Mouse (Mus musculus) layer of hippocampus, adult 18-20 months (tissue): ENCODE results near the gene Pop4. TPM values are rescaled to one million over a fixed set of nuclear protein-coding genes. Genes with fewer than 3 reads are reported as not detected.

Experiments
- DNase-seq, 2 experiments: peaks; one replicate each; pipeline ENCODE4 v3.0.0; 2022; ENCODE audit warnings: low spot score in 2 of 2
- total RNA-seq, 2 experiments: library from RNA; stranded (reverse); gene quantifications; 2 replicates each; pipeline ENCODE4 v1.2.3; 2021

Pop4 gene
- total RNA-seq, 2 experiments from 2014 or later: 19.5 to 21.3 TPM

DNA sequence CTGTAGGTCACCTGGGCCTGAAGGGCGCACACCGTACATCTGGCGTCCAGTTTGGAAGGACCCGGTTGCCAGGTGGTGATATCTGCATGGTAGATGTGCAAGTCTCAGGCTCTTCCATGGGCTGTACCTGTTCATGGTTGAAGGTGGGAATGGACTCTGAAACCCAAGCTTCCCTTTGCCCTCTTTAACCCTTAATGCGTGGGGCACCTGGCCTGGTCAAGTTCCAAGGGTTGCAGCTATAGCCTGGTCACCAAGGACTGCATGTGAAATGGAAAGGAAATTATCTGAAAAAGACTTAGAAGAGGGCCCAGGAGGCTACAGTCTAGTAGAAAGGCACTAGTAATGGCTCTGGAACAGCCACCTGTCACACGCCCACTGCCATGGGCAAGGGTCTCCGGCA is 50.4 kb downstream of the Pop4 start:
- no peak for DNase-seq

DNA sequence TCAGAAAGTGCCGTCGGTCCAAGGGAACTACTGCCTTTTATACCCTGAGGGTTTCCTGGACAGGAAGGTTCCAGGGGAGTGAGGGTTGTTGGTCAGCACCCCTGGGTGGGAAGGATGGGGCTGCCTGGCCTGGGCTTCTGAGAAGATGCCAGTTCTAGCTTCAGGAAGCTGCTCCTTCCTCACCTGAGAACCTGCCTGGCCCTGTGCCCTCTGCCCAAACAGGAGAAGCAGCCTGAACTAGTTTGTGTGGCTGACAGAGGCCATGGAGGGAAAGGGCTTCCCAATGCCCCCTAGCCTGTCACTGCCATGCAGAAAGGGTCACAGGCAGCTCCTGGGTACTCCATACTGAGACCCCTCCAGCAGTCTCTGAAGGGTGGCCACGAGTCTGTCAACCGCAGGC is 51.7 kb downstream of the Pop4 start:
- DNase-seq: no peak

DNA sequence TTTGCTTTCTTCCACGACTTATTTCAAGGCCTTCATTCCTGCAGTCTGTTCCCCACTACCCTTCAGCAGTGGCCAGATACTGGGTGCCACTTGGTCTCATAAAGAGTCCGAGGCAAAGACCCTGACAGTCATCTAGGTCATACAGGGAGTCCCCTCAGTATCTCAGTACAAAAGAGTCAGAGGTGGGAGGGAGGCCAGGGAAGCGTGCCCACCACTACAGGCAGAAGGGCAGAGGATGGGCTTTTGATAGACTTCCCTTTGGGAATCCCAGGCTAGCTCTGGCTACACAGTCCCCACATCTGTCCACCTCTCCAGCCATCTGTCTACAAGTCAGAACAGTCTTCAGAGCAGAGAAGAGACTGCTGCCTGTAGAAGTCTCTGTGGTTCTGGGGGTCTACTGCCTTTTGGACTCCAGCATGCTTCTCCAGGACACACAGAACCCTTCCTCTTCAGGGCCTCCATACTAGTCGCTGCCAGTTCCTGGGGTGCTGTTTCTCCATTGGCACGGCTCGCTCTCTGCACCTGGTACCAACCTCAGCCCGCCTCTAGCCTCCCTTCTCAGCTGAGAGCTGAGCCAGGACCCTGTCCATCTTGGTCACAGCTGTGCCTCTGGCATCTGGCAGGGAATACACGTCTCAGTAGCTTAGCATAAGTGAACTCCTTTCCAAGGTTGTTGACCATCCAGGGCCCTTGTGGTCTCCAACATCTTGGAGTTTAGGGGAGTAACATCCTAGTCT is 52.4 kb downstream of the Pop4 start:
- no peak for DNase-seq

DNA sequence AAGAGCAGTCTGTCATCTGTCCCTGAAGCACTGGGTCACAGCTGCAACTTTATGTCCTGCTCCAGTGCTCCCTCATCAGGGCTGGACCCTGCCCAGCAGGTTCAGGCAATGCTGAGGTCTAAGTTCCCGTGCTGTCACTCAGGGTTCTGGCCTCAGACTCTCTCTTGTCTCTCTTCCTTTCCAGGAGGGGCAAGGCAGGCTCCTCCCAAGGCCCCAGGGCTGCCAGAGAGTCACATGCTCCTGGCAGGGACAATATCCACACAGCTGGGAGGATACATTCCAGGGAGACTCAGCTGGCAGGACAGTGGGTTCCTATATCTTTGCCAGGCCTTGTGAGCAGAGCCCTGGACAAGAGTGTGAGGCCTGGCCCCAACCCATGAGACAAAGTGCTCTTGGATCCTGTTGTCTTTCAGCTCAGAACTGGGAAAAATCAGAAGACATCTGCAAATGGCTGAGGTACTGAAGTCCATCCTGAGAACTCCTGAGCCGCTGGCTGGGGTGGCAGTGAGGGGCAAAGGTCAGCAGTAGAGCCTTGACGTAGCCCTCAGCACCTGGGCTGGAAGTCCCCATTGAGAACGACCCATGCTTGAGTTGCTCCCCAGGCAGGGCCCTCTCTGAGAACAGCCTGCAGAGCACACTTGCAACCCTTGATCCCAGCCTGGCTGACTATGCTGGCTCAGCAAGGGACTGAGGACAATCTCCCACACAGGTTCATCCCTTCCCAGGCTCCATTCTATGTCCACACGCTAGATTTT is 53.6 kb downstream of the Pop4 start:
- DNase-seq: peak; percentile 40 to 84

DNA sequence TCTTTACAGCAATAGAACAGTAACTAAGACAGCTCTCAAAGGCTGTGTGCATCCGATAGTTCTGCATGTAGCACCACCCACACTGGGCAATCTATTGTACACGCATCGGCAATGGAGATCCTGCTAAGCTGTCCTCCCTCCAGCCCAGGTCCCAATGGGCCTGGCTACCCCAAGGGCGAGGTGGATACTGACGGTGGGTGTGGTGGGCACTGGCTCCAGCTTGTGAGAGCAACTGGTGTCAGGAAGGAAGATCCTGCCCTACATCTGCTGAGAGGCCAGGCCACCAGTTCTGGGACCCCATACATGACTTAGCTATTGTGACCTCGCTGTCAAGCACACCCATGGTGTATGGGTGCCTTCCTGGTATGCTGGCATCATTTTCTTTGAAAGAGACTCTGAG is 55.5 kb downstream of the Pop4 start:
- no peak for DNase-seq

DNA sequence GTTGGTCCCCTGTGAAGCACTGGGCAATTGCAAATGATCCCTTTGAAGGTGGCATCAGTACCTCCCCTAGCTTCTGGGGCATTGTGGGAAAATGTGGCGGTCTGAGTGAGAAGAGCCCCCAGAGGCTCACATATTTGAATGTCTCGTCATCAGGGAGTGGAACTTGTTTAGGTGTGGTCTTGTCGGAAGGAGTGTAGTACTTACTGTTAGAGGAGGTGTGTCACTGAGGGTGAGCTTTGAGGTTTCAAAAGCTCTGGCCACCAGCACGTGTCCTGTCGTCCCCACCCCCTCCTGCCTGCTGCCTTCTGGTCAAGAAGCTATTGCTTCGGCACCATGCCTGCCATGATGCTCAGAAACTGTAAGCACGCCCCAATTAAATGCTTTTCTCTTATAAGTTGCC is 55.9 kb downstream of the Pop4 start:
- DNase-seq: no peak

DNA sequence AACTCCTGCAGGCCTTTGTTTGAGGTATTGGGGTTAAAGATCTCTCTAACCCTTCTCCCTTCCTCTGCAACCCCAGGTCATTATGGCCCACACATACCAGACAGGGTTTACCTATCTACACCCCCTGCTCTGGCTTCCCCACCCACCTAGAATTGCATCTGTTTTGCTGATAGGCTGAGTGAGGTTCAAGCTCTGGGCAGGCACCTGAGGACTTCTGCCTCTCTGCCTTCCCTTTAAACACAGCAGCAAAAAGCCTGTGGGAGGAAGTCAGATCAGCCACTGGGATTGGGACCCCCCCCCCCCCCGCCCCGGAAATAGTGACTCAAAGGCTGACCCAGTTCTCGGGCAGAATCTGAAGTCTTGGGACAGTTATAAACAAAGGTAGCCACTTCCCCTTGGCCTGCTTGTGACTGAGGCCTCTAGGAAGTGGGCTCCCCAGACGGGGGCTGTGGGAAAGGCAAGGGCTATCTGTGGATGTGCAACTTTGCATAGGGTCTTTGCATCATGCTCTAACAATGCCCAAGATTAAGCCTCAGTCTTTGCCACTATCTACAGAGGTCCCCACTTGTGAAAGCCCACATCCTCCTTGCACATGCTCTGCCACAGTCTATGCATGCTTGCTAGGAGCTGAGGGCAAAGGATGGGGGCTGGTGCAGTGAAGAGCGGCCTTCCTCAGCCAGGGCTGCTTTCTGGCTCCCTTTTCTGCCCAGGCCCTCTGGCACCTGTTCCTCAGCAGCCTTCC is 56.6 kb downstream of the Pop4 start:
- no peak for DNase-seq

DNA sequence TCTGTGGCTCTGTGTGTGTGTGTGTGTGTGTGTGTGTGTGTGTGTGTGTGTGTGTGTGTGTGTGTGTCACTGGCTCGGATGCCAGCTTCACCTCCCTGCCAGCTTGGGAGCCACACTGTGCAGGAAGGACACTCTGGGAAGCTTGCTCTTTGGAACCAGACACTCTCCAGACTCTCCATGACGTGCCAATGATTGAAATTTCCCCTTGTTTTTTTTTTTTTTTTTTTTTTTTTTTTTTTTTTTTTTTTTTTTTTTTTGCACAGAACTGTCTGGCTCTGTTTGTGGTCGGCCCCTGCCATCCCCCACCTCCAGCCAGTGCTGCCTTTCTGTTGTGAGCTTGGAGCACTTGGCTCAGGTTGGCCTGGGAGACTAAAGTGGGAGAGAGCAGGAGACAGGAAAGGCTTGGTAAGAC is 58.6 kb downstream of the Pop4 start:
- no peak for DNase-seq

Other genes with a start within 250 kb of the Pop4 start
- 10 to 100 TPM; 40.4 to 41.5 TPM for gene Uri1, start 247.9 kb downstream of the Pop4 start, total RNA-seq
- 10 to 100 TPM; 14.7 to 15.7 TPM for gene Ccne1, start 163.9 kb downstream of the Pop4 start, total RNA-seq
- gene 1600014C10Rik, start 88.2 kb downstream of the Pop4 start, total RNA-seq: 10 to 100 TPM; 26.0 to 27.4 TPM
- 1 to 10 TPM; 2.4 to 4.4 TPM for gene Plekhf1, start 43.4 kb downstream of the Pop4 start, total RNA-seq